Mouse (Mus musculus) lung, adult 2 months (tissue): ENCODE data around the gene Rbp4.

Source experiments
- CTCF ChIP-seq: fragments of 200-500 bp; IDR thresholded peaks from 2 replicates; pipeline ENCODE4 v1.5.1; 2011; ENCODE audit warnings: mild to moderate bottlenecking, low read length, control low read depth; ENCODE audit not compliant: insufficient read depth
- POLR2A ChIP-seq: fragments of 200-500 bp; IDR thresholded peaks from 2 replicates; pipeline ENCODE4 v1.6.1; 2011; ENCODE audit warnings: low read depth, mild to moderate bottlenecking, control low read depth, low read length, borderline replicate concordance; ENCODE audit errors: extremely low read depth

DNA sequence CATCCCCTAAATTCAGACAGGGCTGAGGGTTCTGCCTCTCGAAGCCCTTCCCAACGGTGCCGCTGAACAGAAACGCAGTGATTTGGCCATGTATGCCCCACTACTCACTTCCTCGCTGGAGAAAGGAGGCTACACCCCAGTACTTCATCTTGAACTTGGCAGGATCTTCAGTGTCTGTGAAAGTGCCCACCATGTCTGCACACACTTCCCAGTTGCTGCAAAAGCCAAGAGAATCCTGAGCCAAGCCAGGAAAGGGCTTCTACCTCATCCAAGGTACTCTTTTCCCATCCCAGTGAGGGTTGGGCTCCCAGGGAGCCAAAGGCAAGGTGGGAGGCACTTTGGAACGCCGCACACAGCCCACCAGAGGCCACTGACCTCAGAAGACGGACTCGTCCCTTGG is 1.2 kb downstream of the Rbp4 start:
- TF ChIP-seq CTCF (no peak), POLR2A (no peak)
